Mouse (Mus musculus) forebrain, embryonic 15.5 days (tissue): ENCODE data around the gene Adam8. TPM values are rescaled to one million over a fixed set of nuclear protein-coding genes. Genes with fewer than 3 reads are reported as not detected.

Source experiments
- ATAC-seq: fragments of 200-750 bp; cut with Nextera tagmentation; replicated peaks from 2 replicates; pipeline ENCODE4 v1.8.0; 2017; ENCODE audit warnings: mild to moderate bottlenecking, moderate TSS enrichment, moderate library complexity
- H3K27ac ChIP-seq: fragments of 300-500 bp; sonication (generic); replicated peaks from 2 replicates; pipeline ENCODE4 v1.5.1; 2015; ENCODE audit warnings: mild to moderate bottlenecking, inconsistent platforms
- H3K27me3 ChIP-seq: fragments of 300-500 bp; sonication (generic); 2 replicates; pipeline ENCODE4 v1.6.1; 2015; ENCODE audit warnings: inconsistent platforms
- H3K36me3 ChIP-seq: fragments of 300-500 bp; sonication (generic); 2 replicates; pipeline ENCODE4 v1.6.1; 2015; ENCODE audit warnings: mild to moderate bottlenecking, inconsistent platforms
- H3K4me1 ChIP-seq: fragments of 300-500 bp; sonication (generic); 2 replicates; pipeline ENCODE4 v1.6.1; 2015; ENCODE audit warnings: inconsistent platforms
- H3K4me2 ChIP-seq: fragments of 300-500 bp; sonication (generic); replicated peaks from 2 replicates; pipeline ENCODE4 v1.6.1; 2015; ENCODE audit warnings: mild to moderate bottlenecking, inconsistent platforms
- H3K4me3 ChIP-seq: fragments of 300-500 bp; sonication (generic); 2 replicates; pipeline ENCODE4 v1.5.1; 2015; ENCODE audit warnings: mild to moderate bottlenecking, inconsistent platforms
- H3K9ac ChIP-seq: fragments of 300-500 bp; sonication (generic); replicated peaks from 2 replicates; pipeline ENCODE4 v1.6.1; 2015; ENCODE audit warnings: mild to moderate bottlenecking, inconsistent platforms
- H3K9me3 ChIP-seq: fragments of 300-500 bp; sonication (generic); 2 replicates; pipeline ENCODE4 v1.6.1; 2016; ENCODE audit warnings: inconsistent platforms
- WGBS: fragments of 180-500 bp; shearing (Covaris S2); methylation state at CpG from one replicate; pipeline ENCODE4 v1.1.7; 2015; ENCODE audit warnings: mixed read lengths; 5-methylcytosine and 5-hydroxymethylcytosine counted together
- polyA plus RNA-seq: library from polyadenylated mRNA; unstranded; fragments of >200 nt; fragmentation: Nextera tagmentation; extraction: Ambion mirVana; gene quantifications from 2 replicates; pipeline ENCODE4 v1.2.1, GENCODE M21; 2015

Gene Adam8
- polyA plus RNA-seq, result 3.1 and 3.9 TPM in 2 replicates

GRCm38 (mm10) chr7:139992406-139992805 lies at the start of gene Adam8:
Gene Adam8, minus strand, starts transcription at chr7:139992562.
- peaks cover 26% of the 10 kb centered on the region for H3K36me3 ChIP-seq
- H3K4me2 ChIP-seq, result no peak within 1 kb of the TSS
- no peaks in the 10 kb centered on the region for H3K27me3 ChIP-seq
- no peaks in the 10 kb centered on the region for H3K4me1 ChIP-seq
- H3K27ac ChIP-seq, result no peak within 1 kb of the TSS
- 23% methylated on average over 7 of the region's 7 CpGs for WGBS
- no peaks in the 10 kb centered on the region for H3K9me3 ChIP-seq
- no peak for ATAC-seq
- no peak within 1 kb of the TSS for H3K9ac ChIP-seq
- H3K4me3 ChIP-seq, result no peak within 1 kb of the TSS

GRCm38 (mm10) chr7:140037171-140037555 lies 44.8 kb upstream of the Adam8 start:
- ATAC-seq, result 0 out of 2 replicates have a peak, but pooled peaks have one; percentile 10
- H3K9me3 ChIP-seq, result no peaks in the 10 kb centered on the region
- WGBS, result 45% methylated on average over 3 of the region's 3 CpGs
- H3K9ac ChIP-seq, result peak overlapping the region; percentile 79
- 0 out of 2 replicates have a peak overlapping the region, but pooled peaks have one; percentile 81 for H3K27ac ChIP-seq
- H3K4me1 ChIP-seq, result peaks cover 25% of the 10 kb centered on the region
- H3K4me2 ChIP-seq, result peak overlapping the region; percentile 89
- peaks cover 38% of the 10 kb centered on the region for H3K36me3 ChIP-seq
- H3K4me3 ChIP-seq, result peak overlapping the region; percentile 61
- H3K27me3 ChIP-seq, result no peaks in the 10 kb centered on the region

GRCm38 (mm10) chr7:140036281-140037170 lies 44.2 kb upstream of the Adam8 start, which contains the start of the genes Zfp511 and Tubgcp2:
Gene Zfp511, plus strand, starts transcription at chr7:140036391.
Gene Tubgcp2, minus strand, starts transcription at chr7:140036669.
- H3K27me3 ChIP-seq, result no peaks in the 10 kb centered on the region
- peak; percentile 97 for ATAC-seq

GRCm38 (mm10) chr7:140035456-140035855 lies 43.1 kb upstream of the Adam8 start:
- H3K27ac ChIP-seq, result no peak overlapping the region; the same call in 1 of the 2 replicates
- ATAC-seq, result no peak

More at GRCm38 (mm10) chr7:140036281-140037170, 44.2 kb upstream of the Adam8 start, which contains the start of the genes Zfp511 and Tubgcp2:
- 2% methylated on average over 69 of the region's 69 CpGs for WGBS
- Histone ChIP-seq H3K4me1 (peaks cover 25% of the 10 kb centered on the region), H3K27ac (peak within 1 kb of the TSS; percentile 81), H3K36me3 (peaks cover 42% of the 10 kb centered on the region), H3K4me3 (peak within 1 kb of the TSS; percentile 61), H3K4me2 (peak within 1 kb of the TSS; percentile 89), H3K9me3 (no peaks in the 10 kb centered on the region), H3K9ac (peak within 1 kb of the TSS; percentile 79)

GRCm38 (mm10) chr7:140033386-140033785 lies 41.0 kb upstream of the Adam8 start:
- Histone ChIP-seq H3K9me3 (no peaks in the 10 kb centered on the region), H3K4me2 (no peak overlapping the region), H3K36me3 (peaks cover 53% of the 10 kb centered on the region), H3K4me1 (peaks cover 25% of the 10 kb centered on the region), H3K27me3 (no peaks in the 10 kb centered on the region), H3K4me3 (no peak overlapping the region), H3K9ac (no peak overlapping the region), H3K27ac (no peak overlapping the region)
- 97% methylated on average over 9 of the region's 9 CpGs for WGBS
- ATAC-seq, result no peak

More at GRCm38 (mm10) chr7:140035456-140035855, 43.1 kb upstream of the Adam8 start:
- Histone ChIP-seq H3K36me3 (peaks cover 47% of the 10 kb centered on the region), H3K27me3 (no peaks in the 10 kb centered on the region), H3K4me2 (peak overlapping the region; percentile 89), H3K4me1 (peaks cover 25% of the 10 kb centered on the region), H3K9me3 (no peaks in the 10 kb centered on the region), H3K9ac (peak overlapping the region; percentile 79), H3K4me3 (peak overlapping the region; percentile 61)
- WGBS, result 21% methylated on average over 7 of the region's 7 CpGs

GRCm38 (mm10) chr7:140032366-140032765 lies 40.0 kb upstream of the Adam8 start:
- Histone ChIP-seq H3K36me3 (peaks cover 58% of the 10 kb centered on the region), H3K4me1 (peaks cover 22% of the 10 kb centered on the region), H3K9me3 (no peaks in the 10 kb centered on the region), H3K4me2 (no peak overlapping the region), H3K27ac (no peak overlapping the region), H3K9ac (no peak overlapping the region), H3K27me3 (no peaks in the 10 kb centered on the region), H3K4me3 (no peak overlapping the region)
- ATAC-seq, result no peak
- WGBS, result 94% methylated on average over 10 of the region's 10 CpGs

GRCm38 (mm10) chr7:140031771-140032170 lies 39.4 kb upstream of the Adam8 start:
- Histone ChIP-seq H3K9ac (no peak overlapping the region), H3K27me3 (no peaks in the 10 kb centered on the region), H3K27ac (no peak overlapping the region), H3K4me3 (no peak overlapping the region), H3K4me1 (peaks cover 16% of the 10 kb centered on the region), H3K4me2 (no peak overlapping the region), H3K36me3 (peaks cover 58% of the 10 kb centered on the region), H3K9me3 (no peaks in the 10 kb centered on the region)
- no peak for ATAC-seq
- 96% methylated on average over 12 of the region's 12 CpGs for WGBS

- ATAC-seq, result no peak
- H3K4me2 ChIP-seq, result no peak overlapping the region
- H3K4me3 ChIP-seq, result no peak overlapping the region
- no peaks in the 10 kb centered on the region for H3K27me3 ChIP-seq
- H3K9me3 ChIP-seq, result no peaks in the 10 kb centered on the region
- no peak overlapping the region for H3K9ac ChIP-seq
- H3K36me3 ChIP-seq, result peaks cover 19% of the 10 kb centered on the region
- WGBS, result 95% methylated on average over 17 of the region's 17 CpGs
- H3K4me1 ChIP-seq, result no peaks in the 10 kb centered on the region
- no peak overlapping the region for H3K27ac ChIP-seq
Observed at GRCm38 (mm10) chr7:140011336-140011735, 19.0 kb upstream of the Adam8 start.

- Histone ChIP-seq H3K9ac (no peak overlapping the region), H3K4me3 (no peak overlapping the region), H3K4me1 (no peaks in the 10 kb centered on the region), H3K4me2 (no peak overlapping the region), H3K36me3 (peaks cover 34% of the 10 kb centered on the region), H3K27ac (no peak overlapping the region), H3K9me3 (no peaks in the 10 kb centered on the region), H3K27me3 (no peaks in the 10 kb centered on the region)
- 94% methylated on average over 9 of the region's 9 CpGs for WGBS
- ATAC-seq, result no peak
Observed at GRCm38 (mm10) chr7:140007781-140008180, 15.4 kb upstream of the Adam8 start.

GRCm38 (mm10) chr7:140006861-140007611 lies 14.7 kb upstream of the Adam8 start:
- H3K27ac ChIP-seq, result no peak overlapping the region
- H3K9me3 ChIP-seq, result no peaks in the 10 kb centered on the region
- ATAC-seq, result no peak
- no peak overlapping the region for H3K9ac ChIP-seq
- no peaks in the 10 kb centered on the region for H3K4me1 ChIP-seq
- H3K27me3 ChIP-seq, result no peaks in the 10 kb centered on the region
- 95% methylated on average over 9 of the region's 9 CpGs for WGBS
- peaks cover 39% of the 10 kb centered on the region for H3K36me3 ChIP-seq
- no peak overlapping the region for H3K4me3 ChIP-seq
- H3K4me2 ChIP-seq, result no peak overlapping the region

GRCm38 (mm10) chr7:140004666-140005065 lies 12.3 kb upstream of the Adam8 start:
- Histone ChIP-seq H3K36me3 (peaks cover 57% of the 10 kb centered on the region), H3K4me2 (no peak overlapping the region), H3K27me3 (no peaks in the 10 kb centered on the region), H3K9ac (no peak overlapping the region), H3K4me1 (no peaks in the 10 kb centered on the region), H3K9me3 (no peaks in the 10 kb centered on the region), H3K4me3 (no peak overlapping the region), H3K27ac (no peak overlapping the region)
- ATAC-seq, result no peak
- 96% methylated on average over 8 of the region's 8 CpGs for WGBS
